Mouse (Mus musculus): ENCODE data around the gene St6galnac6. TPM values are rescaled to one million over a fixed set of nuclear protein-coding genes. Genes with fewer than 3 reads are reported as not detected.

St6galnac6 gene
- polyA plus RNA-seq, 1 experiment from 2014 or later: 16.7 TPM

DNA sequence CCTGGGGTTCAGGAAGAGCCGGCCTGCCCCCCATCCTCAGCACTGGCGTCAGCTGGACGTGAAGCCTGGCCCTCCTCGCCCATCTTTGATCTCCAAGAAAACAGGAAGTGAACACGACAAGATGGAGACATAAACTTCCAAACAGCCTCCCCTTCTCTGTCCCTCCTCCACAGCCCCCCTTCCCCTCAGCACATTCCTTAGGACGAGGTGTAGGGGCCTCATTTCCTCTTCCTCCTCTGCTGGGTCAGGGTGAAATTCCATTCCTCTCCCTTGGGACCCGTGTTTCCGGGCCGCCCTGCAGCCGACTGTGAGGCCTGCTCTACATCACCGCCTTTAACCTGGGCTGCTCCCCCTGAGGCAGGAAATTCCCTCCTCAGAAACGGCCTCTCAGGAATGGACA is 56.3 kb downstream of the St6galnac6 start:
- 31% methylated on average over 12 of the region's 12 CpGs for WGBS
- Histone ChIP-seq H3K27me3 (ENCODE audit: low read depth, poor library complexity, severe bottlenecking) (no peaks in the 10 kb centered on the region), H3K27ac (peak overlapping the region; percentile 89), H3K9me3 (replicated peaks) (no peaks in the 10 kb centered on the region), H3K4me1 (peaks cover 37% of the 10 kb centered on the region), H3K36me3 (no peaks in the 10 kb centered on the region), H3K4me3 (no peak overlapping the region)
- peak; percentile 70 for DNase-seq (ENCODE audit: low spot score)

GRCm38 (mm10) chr2:32658873-32659272 is 59.4 kb downstream of the St6galnac6 start:
- Histone ChIP-seq H3K4me1 (peaks cover 41% of the 10 kb centered on the region), H3K27ac (peak overlapping the region; percentile 4; the same call in 1 of the 2 replicates), H3K4me3 (no peak overlapping the region), H3K9me3 (replicated peaks) (no peaks in the 10 kb centered on the region), H3K27me3 (ENCODE audit: low read depth, poor library complexity, severe bottlenecking) (no peaks in the 10 kb centered on the region), H3K36me3 (no peaks in the 10 kb centered on the region)
- WGBS: 94% methylated on average over 2 of the region's 2 CpGs
- no peak for DNase-seq (ENCODE audit: low spot score)

DNA sequence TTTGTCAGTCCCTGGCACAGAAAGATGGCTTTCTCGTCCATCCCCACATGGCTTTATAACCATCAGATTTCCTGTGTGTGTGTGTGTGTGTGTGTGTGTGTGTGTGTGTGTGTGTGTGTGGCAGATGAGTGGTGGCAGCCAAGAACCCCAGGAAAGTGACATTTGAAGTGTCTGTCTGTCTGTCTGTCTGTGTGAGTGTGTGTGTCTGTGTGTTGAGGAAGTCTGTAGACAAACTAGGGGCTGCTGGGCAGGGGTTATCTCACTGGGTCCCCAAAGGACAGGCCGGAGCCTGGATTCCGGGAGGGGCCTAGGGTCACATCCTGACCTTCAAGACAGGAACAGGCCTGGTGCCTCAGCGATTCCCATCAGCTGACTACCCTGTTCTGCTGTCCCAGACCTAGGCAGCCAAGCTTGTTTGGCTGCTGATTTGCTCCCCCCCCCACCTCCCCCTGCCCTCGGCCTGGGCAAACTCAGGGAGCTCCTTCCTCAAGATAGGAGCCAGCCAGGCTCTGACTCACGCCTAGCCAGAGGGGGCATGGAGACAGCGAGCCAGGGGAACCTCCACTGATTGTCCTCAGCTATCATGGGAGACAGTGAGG is 62.1 kb downstream of the St6galnac6 start:
- Histone ChIP-seq H3K27me3 (ENCODE audit: low read depth, poor library complexity, severe bottlenecking) (no peaks in the 10 kb centered on the region), H3K9me3 (replicated peaks) (no peaks in the 10 kb centered on the region), H3K4me1 (peaks cover 22% of the 10 kb centered on the region), H3K36me3 (no peaks in the 10 kb centered on the region), H3K27ac (peak overlapping the region; percentile 63), H3K4me3 (no peak overlapping the region)
- DNase-seq (ENCODE audit: low spot score): no peak
- 39% methylated on average over 7 of the region's 7 CpGs for WGBS

DNA sequence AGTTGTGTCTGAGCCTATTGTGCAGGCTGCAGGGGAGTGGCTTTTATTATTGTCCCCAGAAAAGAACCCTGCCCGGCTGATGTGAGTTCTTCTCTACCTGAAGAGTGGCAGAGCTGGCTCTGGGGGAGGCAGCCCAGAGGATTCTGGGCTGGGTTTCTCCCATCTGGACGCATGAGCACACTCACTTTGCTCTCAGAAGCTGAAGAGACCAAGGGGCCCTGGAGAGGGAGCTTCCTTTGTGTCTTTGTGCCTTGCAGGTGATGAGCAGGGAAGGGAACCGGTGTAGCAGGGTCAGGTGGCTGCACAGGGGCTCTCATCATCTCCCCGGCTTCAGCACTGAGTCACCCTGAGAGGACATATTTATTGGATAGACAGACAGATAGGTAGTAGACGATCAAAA is 62.8 kb downstream of the St6galnac6 start:
- Histone ChIP-seq H3K36me3 (no peaks in the 10 kb centered on the region), H3K27me3 (ENCODE audit: low read depth, poor library complexity, severe bottlenecking) (no peaks in the 10 kb centered on the region), H3K9me3 (replicated peaks) (no peaks in the 10 kb centered on the region), H3K4me1 (peaks cover 22% of the 10 kb centered on the region), H3K27ac (peak overlapping the region; percentile 63), H3K4me3 (no peak overlapping the region)
- DNase-seq (ENCODE audit: low spot score): no peak
- WGBS: 65% methylated on average over 5 of the region's 5 CpGs

DNA sequence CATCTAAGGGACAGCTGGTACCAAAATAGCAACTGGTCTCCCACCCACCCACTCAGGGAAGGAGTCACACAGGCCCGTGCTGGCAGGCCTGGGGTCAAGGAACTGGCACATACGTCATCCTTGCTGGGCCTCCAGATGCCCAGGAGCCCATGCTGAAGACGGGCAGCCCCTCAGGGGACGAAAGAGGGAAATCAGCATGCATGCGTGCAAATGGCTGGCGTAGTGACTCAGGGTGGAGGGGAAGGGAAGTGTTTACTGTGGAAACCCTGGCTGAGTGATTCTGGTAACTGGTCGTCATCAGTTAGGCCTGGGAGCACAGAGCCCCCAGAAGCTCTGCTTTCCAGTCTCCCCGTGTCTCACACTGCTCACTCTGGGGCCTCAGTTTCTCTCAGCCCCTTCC is 65.8 kb downstream of the St6galnac6 start:
- H3K27me3 ChIP-seq (ENCODE audit: low read depth, poor library complexity, severe bottlenecking): no peaks in the 10 kb centered on the region
- H3K36me3 ChIP-seq: no peaks in the 10 kb centered on the region
- H3K9me3 ChIP-seq (replicated peaks): no peaks in the 10 kb centered on the region
- H3K4me1 ChIP-seq: peaks cover 24% of the 10 kb centered on the region
- H3K27ac ChIP-seq: no peak overlapping the region; the same call in 1 of the 2 replicates
- 75% methylated on average over 8 of the region's 8 CpGs for WGBS
- no peak for DNase-seq (ENCODE audit: low spot score)
- H3K4me3 ChIP-seq: no peak overlapping the region

- WGBS: 89% methylated on average over 6 of the region's 6 CpGs
- no peak overlapping the region for H3K4me3 ChIP-seq
- no peaks in the 10 kb centered on the region for H3K36me3 ChIP-seq
- peaks cover 24% of the 10 kb centered on the region for H3K4me1 ChIP-seq
- H3K27me3 ChIP-seq (ENCODE audit: low read depth, poor library complexity, severe bottlenecking): no peaks in the 10 kb centered on the region
- H3K27ac ChIP-seq: no peak overlapping the region; the same call in 1 of the 2 replicates
- no peaks in the 10 kb centered on the region for H3K9me3 ChIP-seq (replicated peaks)
- DNase-seq (ENCODE audit: low spot score): no peak
Measured at GRCm38 (mm10) chr2:32665853-32666252, 66.3 kb downstream of the St6galnac6 start.

- Histone ChIP-seq H3K27me3 (ENCODE audit: low read depth, poor library complexity, severe bottlenecking) (no peaks in the 10 kb centered on the region), H3K36me3 (peaks cover 2% of the 10 kb centered on the region; the same call in 1 of the 2 replicates), H3K4me1 (peaks cover 11% of the 10 kb centered on the region), H3K9me3 (replicated peaks) (no peaks in the 10 kb centered on the region), H3K27ac (peak overlapping the region; percentile 64), H3K4me3 (no peak overlapping the region)
- no peak for DNase-seq (ENCODE audit: low spot score)
- WGBS: 68% methylated on average over 11 of the region's 11 CpGs
Measured at GRCm38 (mm10) chr2:32667775-32668174, 68.3 kb downstream of the St6galnac6 start.

DNA sequence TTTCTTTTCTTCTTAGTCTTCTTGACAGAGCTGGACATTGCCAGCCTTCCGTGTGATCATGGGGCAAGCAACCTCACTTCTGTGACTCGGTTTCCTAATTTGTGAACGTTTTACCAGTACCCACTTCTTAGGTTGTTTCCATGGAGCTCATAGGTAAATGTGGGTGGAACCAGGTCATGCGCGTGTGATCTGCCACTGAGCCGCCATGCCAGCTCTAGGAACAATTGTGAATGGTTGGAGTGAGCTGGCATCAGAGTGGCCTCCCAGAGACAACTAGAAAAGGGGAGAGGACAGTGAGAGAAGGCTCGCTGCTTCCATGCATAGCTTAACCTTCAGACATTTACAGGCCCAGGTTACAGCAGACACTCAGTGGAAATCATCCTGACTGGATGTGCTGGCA is 68.7 kb downstream of the St6galnac6 start:
- H3K36me3 ChIP-seq: peaks cover 5% of the 10 kb centered on the region; the same call in 1 of the 2 replicates
- H3K27ac ChIP-seq: peak overlapping the region; percentile 64; the same call in 1 of the 2 replicates
- 91% methylated on average over 7 of the region's 7 CpGs for WGBS
- H3K9me3 ChIP-seq (replicated peaks): no peaks in the 10 kb centered on the region
- no peak overlapping the region for H3K4me3 ChIP-seq
- no peak for DNase-seq (ENCODE audit: low spot score)
- H3K4me1 ChIP-seq: peaks cover 12% of the 10 kb centered on the region
- H3K27me3 ChIP-seq (ENCODE audit: low read depth, poor library complexity, severe bottlenecking): no peaks in the 10 kb centered on the region

- Histone ChIP-seq H3K9me3 (replicated peaks) (no peaks in the 10 kb centered on the region), H3K27ac (no peak overlapping the region), H3K4me1 (peaks cover 17% of the 10 kb centered on the region), H3K4me3 (no peak overlapping the region), H3K36me3 (peaks cover 10% of the 10 kb centered on the region; the same call in 1 of the 2 replicates), H3K27me3 (ENCODE audit: low read depth, poor library complexity, severe bottlenecking) (no peaks in the 10 kb centered on the region)
- WGBS: 54% methylated on average over 3 of the region's 3 CpGs
- no peak for DNase-seq (ENCODE audit: low spot score)
Measured at GRCm38 (mm10) chr2:32669876-32670275, 70.4 kb downstream of the St6galnac6 start.

MicroRNAs within 50 kb of the gene (microRNA counts, 519-probe panel; counts per million panel counts)
- 684 counts per million, percentile 72 among the panel's probes with 10 or more counts for microRNA mmu-miR-1954

Small RNA genes lying within 50 kb of the gene (microRNA-seq; reads per million reads assigned to microRNA genes)
- not detected for gene Mir1954

Other genes with a start within 250 kb of the St6galnac6 start
- 61.3 and 74.8 TPM in 2 replicates for gene Ciz1, start 247.4 kb upstream of the St6galnac6 start, polyA plus RNA-seq (2016; fragmentation: Nextera tagmentation; extraction: Ambion mirVana)
- gene Dnm1, start 246.4 kb upstream of the St6galnac6 start, polyA plus RNA-seq (2016; fragmentation: Nextera tagmentation; extraction: Ambion mirVana): 27.1 and 33.6 TPM in 2 replicates
- gene 1110008P14Rik, start 217.8 kb upstream of the St6galnac6 start, polyA plus RNA-seq (2016; fragmentation: Nextera tagmentation; extraction: Ambion mirVana): 36.3 and 37.0 TPM in 2 replicates
- gene Lcn2, start 211.5 kb upstream of the St6galnac6 start, polyA plus RNA-seq (2016; fragmentation: Nextera tagmentation; extraction: Ambion mirVana): not detected in 2 replicates
- gene Ptges2, start 203.8 kb upstream of the St6galnac6 start, polyA plus RNA-seq (2016; fragmentation: Nextera tagmentation; extraction: Ambion mirVana): 32.7 and 37.0 TPM in 2 replicates
- gene Naif1, start 149.3 kb upstream of the St6galnac6 start, polyA plus RNA-seq (2016; fragmentation: Nextera tagmentation; extraction: Ambion mirVana): 5.9 and 7.3 TPM in 2 replicates
- gene Slc25a25, start 148.3 kb upstream of the St6galnac6 start, polyA plus RNA-seq (2016; fragmentation: Nextera tagmentation; extraction: Ambion mirVana): 30.8 and 33.0 TPM in 2 replicates
- gene Fam102a, start 64.4 kb upstream of the St6galnac6 start, polyA plus RNA-seq (2016; fragmentation: Nextera tagmentation; extraction: Ambion mirVana): 12.0 and 14.0 TPM in 2 replicates
- gene Dpm2, start 28.9 kb upstream of the St6galnac6 start, polyA plus RNA-seq (2016; fragmentation: Nextera tagmentation; extraction: Ambion mirVana): 104 and 109 TPM in 2 replicates
- gene Pip5kl1, start 24.9 kb upstream of the St6galnac6 start, polyA plus RNA-seq (2016; fragmentation: Nextera tagmentation; extraction: Ambion mirVana): 1.0 and 2.7 TPM in 2 replicates
- gene 9430097D07Rik, start 24.0 kb upstream of the St6galnac6 start, polyA plus RNA-seq (2016; fragmentation: Nextera tagmentation; extraction: Ambion mirVana): 0.24 TPM in 1 of 2 replicates, not detected in the other
- gene St6galnac4, start 12.6 kb upstream of the St6galnac6 start, polyA plus RNA-seq (2016; fragmentation: Nextera tagmentation; extraction: Ambion mirVana): 26.0 and 26.1 TPM in 2 replicates
- 21.6 and 35.7 TPM in 2 replicates for gene Ak1, start 22.0 kb downstream of the St6galnac6 start, polyA plus RNA-seq (2016; fragmentation: Nextera tagmentation; extraction: Ambion mirVana)
- 27.9 and 28.5 TPM in 2 replicates for gene Eng, start 46.9 kb downstream of the St6galnac6 start, polyA plus RNA-seq (2016; fragmentation: Nextera tagmentation; extraction: Ambion mirVana)
- gene Fpgs, start 104.4 kb downstream of the St6galnac6 start, polyA plus RNA-seq (2016; fragmentation: Nextera tagmentation; extraction: Ambion mirVana): 31.6 and 35.4 TPM in 2 replicates
- gene Cdk9, start 113.4 kb downstream of the St6galnac6 start, polyA plus RNA-seq (2016; fragmentation: Nextera tagmentation; extraction: Ambion mirVana): 156 and 160 TPM in 2 replicates
- 16.2 and 20.9 TPM in 2 replicates for gene Sh2d3c, start 121.3 kb downstream of the St6galnac6 start, polyA plus RNA-seq (2016; fragmentation: Nextera tagmentation; extraction: Ambion mirVana)
- 0.14 TPM in 1 of 2 replicates, not detected in the other for gene 6330409D20Rik, start 141.3 kb downstream of the St6galnac6 start, polyA plus RNA-seq (2016; fragmentation: Nextera tagmentation; extraction: Ambion mirVana)
- gene Tor2a, start 157.5 kb downstream of the St6galnac6 start, polyA plus RNA-seq (2016; fragmentation: Nextera tagmentation; extraction: Ambion mirVana): 52.9 and 61.1 TPM in 2 replicates
- gene Ttc16, start 175.9 kb downstream of the St6galnac6 start, polyA plus RNA-seq (2016; fragmentation: Nextera tagmentation; extraction: Ambion mirVana): 0.23 and 0.38 TPM in 2 replicates
- gene Ptrh1, start 176.1 kb downstream of the St6galnac6 start, polyA plus RNA-seq (2016; fragmentation: Nextera tagmentation; extraction: Ambion mirVana): 5.3 and 5.6 TPM in 2 replicates
- gene Cfap157, start 184.7 kb downstream of the St6galnac6 start, polyA plus RNA-seq (2016; fragmentation: Nextera tagmentation; extraction: Ambion mirVana): 0.26 and 1.3 TPM in 2 replicates
- gene Stxbp1, start 247.5 kb downstream of the St6galnac6 start, polyA plus RNA-seq (2016; fragmentation: Nextera tagmentation; extraction: Ambion mirVana): 10.9 and 12.9 TPM in 2 replicates

Data from limb, embryonic 10.5 days (tissue).